Mouse (Mus musculus): ENCODE results near the gene Fam124a.
"Not testable (repeated sequence)": the region's sequence is repeated elsewhere in the genome, so short reads cannot be mapped to it uniquely, and the experiment has no call there.

The Fam124a gene

DNA sequence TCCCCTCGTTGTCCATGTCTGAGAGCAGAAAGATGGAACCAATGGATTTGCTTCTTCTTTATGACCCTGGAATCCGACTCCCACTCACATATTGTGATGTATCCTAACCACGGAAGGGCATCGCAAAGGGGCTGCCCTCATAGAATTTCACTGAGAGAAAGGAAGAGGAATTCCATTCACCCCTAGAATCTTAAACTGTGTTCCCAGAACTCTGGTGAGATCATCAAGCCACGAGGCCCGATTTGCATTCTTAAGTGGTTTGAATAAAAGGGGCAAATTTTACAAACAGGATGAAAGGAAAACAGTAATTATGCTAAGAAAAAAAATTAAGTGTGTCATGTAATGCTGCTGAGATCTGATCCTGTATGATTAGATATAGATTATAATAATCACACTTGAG is 19.4 kb downstream of the Fam124a start:
- no peak for DNase-seq (ENCODE audit: low spot score in 2 of 2)

DNA sequence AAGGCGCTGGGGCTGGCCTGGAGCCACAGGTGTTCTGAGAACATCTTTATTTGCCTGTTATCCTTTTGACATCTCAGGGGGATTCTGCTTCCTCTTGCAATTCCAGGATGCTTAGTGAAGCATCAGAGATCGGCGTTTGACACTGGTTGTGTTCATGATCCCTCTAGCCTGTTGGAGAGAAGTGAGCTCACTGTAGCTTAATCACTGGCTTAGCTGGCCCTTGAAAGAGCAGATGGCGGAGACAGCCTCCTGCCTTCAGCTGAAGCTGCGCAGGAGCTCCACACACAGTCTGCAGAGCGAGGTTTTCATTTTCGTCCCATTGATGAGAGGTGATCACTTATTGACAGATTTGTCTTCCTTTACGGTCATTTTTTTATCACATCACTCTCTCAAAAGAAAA is 20.3 kb downstream of the Fam124a start:
- no peak for DNase-seq (ENCODE audit: low spot score in 2 of 2)

DNA sequence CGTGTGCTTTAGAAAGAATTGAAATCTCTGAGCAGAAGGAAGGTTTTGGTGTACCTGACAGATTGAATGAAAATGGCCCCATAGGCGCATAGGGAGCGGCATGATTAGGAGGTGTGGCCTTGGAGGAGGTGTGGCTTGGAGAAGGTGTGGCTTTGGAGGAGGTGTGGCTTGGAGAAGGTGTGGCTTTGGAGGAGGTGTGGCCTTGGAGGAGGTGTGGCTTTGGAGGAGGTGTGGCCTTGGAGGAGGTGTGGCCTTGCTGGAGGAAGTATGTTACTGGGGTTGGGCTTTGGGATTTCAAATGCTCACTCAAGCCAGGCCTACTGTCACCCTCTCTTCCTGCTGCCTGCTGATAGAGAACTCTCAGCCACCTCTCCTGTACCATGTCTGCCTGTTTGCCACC is 25.4 kb downstream of the Fam124a start:
- no peak for DNase-seq (ENCODE audit: low spot score in 2 of 2)

DNA sequence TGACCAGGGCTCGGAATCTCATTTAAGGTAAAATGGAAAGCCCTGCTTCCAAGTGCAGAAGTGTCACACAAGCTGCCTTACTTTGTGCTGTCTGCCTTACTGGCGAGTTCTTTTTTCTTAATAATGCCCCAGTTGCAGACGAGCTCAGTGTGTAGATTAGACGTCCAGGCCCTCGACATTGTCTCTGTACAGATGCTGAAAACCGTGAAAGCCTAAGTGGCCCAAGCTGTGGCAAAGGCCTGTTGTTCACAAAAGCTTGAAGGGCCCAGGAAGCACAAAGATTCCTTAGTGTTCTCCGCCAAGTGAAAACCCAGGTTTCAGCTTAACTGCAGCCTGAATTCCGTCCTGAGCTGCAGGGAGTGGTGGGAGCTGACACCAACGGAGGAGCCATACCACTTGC is 26.2 kb downstream of the Fam124a start:
- DNase-seq (ENCODE audit: low spot score in 2 of 2), result no peak

DNA sequence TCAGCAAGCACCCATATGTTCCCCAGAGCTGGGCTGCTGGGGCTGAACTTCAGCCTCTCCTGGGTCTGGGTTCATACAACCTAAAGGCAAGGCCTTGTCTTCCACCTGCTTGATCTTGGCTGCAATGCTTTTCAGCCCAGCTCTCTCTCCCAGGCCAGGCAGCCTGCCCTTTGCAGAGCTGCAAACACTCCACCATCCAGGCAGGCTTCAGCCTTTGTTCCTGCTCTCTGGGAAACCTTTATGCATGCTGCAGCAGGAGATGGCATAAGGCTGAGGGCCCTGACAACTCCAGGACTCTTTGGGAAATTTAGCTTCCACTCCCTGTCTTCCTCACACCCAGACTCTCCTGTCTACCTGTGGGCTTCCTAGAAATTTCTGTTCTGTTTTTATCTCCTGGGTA is 29.1 kb downstream of the Fam124a start:
- no peak for DNase-seq (ENCODE audit: low spot score in 2 of 2)

DNA sequence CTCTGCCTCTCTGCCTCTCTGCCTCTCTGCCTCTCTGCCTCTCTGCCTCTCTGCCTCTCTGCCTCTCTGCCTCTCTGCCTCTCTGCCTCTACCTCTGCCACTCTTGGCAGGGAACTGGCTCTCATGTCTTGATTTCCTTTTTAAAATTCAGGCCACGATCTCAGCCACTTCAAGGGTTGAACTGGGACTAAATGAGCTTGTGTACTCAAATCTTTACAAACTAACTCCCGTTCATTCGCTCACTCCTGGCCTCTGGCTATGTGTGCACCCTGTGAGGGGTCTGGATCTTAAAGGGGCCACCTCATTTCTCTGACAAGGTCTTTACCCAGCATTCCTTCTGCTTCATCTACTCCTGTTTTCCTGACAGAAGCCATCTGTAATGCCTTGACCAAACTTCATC is 29.8 kb downstream of the Fam124a start:
- no peak for DNase-seq (ENCODE audit: low spot score in 2 of 2)

DNA sequence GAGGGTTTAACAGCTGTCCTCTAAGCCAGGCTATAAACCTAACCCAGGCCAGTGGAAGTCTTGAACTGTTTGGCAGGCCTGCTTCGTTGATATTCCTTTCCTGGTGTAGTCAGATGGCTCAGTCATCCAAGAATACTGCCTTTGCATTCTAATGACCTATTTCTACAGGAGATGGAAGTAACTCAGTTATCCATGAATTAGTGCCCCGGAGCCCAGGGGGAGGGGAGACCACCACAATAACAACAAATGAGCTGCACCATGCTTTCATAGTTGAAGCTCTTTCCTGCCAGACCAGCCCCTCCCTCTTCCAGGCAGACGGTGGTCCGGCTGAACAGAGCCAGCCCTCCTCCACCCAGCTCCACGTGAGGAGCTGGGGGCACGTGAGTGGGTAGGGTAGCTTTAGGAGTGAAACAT is 44.6 kb downstream of the Fam124a start:
- no peak for DNase-seq (ENCODE audit: low spot score in 2 of 2)

DNA sequence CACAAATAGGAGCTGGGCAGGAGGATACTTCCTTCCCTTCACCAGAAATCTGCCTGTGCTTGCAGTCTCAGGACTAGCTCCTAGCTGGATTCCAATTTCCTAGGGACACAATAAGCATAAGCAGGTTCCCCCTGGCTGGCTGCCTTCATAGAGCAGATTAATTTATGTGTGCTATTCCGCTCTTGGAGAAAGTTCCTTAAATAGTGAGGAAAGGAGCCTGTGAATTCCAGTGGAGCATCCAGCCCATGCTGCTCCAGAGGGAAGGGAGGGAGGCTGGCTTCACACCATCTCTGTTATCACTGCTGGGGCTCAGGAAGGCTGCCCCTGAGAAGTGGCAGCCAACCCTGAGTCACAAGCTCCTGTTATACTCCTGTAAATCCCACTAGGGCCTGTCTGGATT is 46.7 kb downstream of the Fam124a start:
- DNase-seq (ENCODE audit: low spot score in 2 of 2), result no peak

DNA sequence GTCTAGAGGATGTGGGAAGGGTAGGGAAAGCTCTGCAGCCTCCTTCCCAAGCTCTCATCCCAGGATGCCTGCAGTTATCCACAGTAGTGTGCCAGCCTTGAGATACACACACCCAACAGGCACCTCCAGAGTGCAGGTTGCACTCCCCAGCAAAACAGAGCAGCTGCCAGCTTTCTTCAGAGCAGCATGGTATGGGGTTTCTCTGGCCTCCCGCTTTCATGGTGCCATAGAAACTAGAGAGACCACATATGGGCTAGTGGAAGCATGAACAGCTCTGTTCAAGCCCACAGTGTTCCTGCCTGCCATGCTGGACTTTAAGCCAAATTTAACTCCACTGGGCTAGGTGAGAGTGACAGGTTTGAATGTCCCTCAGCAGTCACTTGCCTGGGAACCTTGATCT is 47.3 kb downstream of the Fam124a start:
- no peak for DNase-seq (ENCODE audit: low spot score in 2 of 2)

DNA sequence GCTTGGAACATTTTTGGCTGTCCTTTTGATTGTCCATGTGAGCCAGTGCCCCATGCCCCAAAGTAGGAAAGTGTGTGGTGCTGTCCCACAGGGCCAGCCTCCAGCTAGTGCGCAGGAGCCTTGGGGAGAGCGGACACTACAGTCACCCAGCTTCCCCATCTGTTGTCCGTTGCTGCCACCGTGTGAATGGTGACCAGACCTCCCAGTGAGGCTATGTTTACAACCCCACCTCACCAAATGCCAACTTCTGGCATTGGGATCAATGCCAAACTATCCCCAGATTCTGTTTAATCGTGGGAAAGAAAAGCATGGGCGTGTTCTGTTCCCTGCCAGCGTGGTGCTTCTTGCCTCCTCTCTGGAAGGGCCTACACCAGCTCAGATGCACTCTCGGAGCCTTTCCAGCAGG is 52.3 kb downstream of the Fam124a start:
- DNase-seq (ENCODE audit: low spot score in 2 of 2), result no peak

DNA sequence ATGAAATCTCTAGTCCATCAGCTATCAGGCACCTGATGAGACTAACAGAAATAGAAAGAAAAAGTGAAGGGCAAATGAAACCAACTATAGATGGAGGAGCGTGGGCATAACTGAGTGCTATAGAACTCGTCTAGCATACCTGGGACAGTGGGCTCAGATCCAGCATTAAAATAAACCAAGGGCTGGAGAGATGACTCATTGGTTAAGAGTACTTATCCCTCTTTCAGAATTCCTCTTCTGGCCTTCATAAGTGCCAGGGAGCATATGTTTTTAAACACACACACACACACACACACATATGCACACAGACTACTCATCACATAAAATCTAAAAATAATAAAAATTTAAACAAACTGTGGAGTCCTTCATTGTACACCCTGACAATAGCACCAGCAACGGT is 54.4 kb downstream of the Fam124a start:
- no peak for DNase-seq (ENCODE audit: low spot score in 2 of 2)

DNA sequence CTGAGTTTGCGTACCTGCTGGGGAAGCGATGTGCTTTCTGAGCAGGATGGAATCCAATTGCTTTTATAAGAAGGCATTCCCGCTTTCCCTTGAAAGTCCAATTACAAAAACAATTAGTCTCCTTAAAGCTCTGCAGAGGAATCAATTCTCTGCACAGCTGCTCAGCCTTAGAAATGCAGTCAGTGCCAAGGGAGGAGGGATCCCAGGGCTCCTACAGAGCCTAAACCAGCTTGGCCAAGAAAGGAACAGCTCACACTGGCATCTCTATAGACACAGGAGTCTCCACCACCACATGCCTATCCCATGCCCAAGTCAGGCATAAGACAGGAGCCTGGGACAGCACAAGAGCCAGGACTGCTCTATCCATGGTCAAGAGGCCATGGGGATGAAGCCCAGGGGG is 66.9 kb downstream of the Fam124a start:
- no peak for DNase-seq (ENCODE audit: low spot score in 2 of 2)

DNA sequence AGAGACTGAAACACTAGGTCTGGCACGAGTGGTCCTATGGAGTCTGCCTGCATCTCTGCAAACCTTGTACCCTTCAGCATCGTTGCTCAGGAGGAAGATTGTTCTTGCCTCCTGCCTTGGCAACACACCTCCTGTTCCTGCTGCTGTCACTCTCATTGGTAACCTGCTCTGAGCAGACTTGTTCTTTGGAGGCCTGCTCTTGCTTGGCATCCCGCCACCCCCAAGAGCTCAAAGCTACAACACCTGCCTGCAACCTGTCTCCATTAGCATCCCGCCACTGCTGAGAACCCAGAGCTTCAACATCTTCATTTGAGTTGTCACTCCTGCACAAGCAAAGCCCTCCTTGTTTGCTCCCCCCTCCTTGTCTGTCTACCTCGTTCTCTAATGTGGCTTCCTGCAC is 72.4 kb downstream of the Fam124a start:
- DNase-seq (ENCODE audit: low spot score in 2 of 2), result no peak

DNA sequence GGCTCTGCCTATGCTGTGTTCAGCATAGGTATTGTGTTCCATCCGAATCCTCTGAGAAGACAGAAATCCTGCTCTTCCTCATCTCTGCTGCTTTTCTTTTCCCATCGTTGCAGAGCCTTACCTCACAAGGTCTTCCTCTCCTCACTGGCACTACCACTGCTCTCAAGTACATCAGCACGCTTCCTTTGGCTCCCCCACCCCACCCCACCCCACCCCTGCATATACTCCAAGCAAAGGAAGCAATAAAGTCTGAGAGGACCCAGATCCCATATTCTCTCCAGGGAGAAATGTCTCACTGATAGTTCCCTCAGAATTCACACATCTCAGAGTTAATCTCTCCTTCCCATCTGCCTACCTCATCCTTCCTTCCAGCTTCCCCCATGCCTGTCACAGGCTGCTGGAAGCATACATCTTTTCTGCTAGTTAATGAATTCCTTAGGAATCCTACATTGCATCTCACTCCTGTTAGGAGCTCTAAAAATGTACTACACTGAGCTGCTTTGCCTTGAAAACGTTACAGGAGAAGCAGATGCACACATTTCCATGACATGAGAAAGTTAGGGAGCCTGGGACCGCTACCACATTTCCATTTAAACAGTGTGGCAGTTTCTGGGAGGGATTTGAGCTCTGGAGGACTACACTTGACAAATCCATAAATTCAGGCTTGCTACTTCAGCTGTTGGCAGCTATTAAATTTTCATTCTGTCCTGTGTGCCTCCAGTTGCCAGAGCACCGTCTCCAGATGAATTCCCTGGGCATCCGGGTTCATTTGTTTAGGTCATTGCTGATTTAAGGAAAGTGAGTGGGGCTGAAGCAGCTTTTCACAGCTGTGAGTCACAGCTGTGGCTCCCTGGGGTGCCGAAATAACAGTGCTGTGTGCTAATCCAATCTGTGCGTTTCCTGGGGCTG is 82.2 kb downstream of the Fam124a start:
- no peak for DNase-seq (ENCODE audit: low spot score in 2 of 2)

DNA sequence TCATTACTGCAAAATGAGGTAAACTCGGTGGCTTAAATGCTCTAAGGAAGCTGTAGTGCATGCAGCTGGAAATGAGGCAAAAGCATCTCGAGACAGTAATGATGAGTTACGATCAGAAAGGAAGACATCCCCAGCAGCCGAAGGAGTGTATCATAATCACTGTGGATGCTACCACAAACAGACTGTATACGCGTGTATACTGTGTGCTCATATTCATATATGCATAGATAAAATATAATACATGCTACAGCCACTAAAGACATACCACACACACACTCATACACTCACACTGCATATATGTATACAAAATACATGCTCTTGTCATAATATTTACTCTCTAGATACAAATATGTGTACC is 82.8 kb downstream of the Fam124a start:
- no peak for DNase-seq (ENCODE audit: low spot score in 2 of 2)

DNA sequence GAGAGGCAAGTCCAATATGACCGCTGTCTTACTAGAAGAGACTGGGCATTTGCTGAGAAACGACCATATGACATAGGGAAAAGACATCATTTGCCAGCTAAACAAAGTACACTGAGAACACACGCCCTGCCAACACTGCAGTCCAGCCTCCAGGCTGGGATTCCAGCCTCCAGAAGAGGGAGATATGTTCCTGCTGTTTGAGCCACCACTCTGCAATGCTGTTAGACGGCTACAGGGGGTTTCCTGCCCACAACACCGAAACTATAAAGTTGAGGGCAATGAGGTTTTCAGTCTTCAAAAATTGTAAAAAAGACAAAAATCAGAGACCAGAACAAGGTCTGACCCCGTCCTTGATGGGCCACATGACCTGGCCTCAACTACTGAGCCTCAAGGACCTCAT is 83.6 kb downstream of the Fam124a start:
- DNase-seq (ENCODE audit: low spot score in 2 of 2), result no peak

DNA sequence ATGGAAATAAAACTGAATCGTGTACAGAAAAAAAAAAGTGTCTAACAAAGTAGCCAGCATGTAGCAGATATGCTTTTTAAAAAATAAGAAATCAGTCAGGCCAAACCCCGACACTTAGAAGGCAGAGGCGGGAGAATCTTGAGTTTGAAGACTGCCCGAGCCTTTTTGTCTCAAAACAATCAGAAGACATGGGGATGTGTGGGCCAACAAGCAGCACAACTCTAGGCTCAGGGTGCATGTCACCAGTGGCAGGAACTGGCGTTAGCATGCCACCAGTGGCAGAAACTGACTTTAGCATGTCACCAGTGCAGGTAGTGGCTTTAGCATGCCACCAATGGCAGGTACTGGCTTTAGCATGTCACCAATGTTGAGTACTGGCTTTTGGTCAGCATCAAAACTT is 84.0 kb downstream of the Fam124a start:
- DNase-seq (ENCODE audit: low spot score in 2 of 2), result no peak

DNA sequence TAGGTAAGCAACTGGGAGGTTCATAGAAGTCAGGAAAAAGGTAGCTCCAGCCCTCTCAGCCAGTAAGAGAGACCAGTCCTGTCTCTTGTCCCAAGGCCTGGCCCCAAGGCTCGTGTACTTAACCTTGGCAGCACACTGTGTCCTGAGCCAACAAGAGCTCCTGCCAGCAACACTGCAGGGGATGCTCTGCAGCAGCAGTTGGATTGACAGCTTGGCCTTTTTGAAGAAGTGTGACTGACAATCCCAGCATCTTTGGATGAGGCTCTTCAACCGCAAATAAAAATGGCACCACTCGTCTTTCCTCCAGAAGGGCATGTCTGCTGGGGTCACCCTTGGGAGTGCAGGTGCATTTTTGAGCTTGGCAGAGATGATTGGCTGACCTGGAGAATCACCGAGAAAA is 84.9 kb downstream of the Fam124a start:
- no peak for DNase-seq (ENCODE audit: low spot score in 2 of 2)

DNA sequence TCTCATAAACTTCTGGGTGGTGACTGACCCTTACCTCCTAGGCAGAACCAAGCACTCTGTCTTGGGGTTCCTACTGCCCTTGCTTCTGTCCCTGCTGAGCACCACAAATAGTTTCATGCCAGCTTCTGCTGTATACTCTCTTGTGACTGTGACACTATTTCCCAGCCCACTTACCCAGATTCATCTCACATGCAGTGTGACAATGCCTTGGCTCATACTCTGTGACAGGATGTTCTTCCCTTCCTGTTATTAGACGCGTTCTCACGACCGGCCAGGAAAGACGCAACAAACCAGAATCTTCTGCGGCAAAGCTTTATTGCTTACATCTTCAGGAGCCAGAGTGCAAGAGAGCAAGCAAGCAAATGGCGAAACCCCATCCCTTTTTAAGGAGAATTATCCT is 86.8 kb downstream of the Fam124a start:
- DNase-seq (ENCODE audit: low spot score in 2 of 2), result not testable (repeated sequence)

DNA sequence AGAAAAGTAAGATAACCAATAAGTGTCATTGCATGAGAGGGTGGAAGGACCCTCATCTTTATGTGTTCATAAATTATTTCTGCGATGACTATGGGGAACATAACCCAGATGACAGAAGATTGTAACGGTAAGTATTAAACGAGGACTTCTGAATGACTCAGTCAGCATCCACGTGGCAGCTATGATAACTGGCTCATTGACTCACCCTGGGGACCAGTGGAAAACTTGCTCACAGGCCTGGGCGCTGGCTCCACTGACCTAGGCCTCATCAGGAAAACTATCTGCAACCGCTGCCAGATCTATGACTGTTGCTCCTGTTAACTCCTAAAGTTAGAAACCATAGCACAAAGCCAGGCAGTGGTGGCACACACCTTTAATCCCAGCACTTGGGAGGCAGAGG is 92.9 kb downstream of the Fam124a start:
- DNase-seq (ENCODE audit: low spot score in 2 of 2), result no peak

DNA sequence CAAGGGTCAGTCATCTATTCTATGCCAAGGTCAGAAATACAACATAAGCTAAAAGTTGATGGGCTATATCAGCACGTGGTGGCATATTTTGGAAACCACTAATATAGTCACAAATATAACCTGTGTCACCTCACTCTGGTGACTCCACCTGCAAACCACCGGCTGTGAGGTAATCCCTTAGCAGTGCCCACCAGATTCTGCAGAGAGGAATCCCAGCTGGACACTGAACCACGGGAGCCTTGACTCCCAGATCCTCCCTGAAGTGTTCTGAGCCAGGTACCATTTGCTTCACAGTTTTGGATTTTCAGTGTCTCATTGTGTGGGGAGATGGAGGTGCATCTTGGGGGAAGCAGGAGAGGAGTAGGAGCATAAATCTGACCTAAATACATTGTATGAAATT is 94.8 kb downstream of the Fam124a start:
- no peak for DNase-seq (ENCODE audit: low spot score in 2 of 2)

DNA sequence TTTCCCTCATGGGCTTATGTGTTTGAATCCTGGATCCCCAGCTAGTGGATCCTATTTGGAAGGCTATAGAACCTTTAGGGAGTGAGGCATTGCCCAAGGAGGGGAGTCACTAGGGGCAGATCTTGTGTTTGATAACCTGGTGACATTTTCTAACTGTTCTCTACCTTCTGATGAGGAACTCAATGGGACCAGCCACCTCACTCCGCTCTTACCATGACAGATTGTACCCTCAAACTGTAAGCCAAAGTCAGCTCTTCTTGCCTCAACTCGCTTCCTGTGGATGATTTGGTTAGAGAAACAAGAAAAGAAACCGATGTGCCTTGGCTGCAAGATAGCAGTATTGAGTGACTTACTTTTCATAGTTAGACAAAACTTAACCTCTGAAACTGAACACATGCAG is 96.2 kb downstream of the Fam124a start:
- DNase-seq (ENCODE audit: low spot score in 2 of 2), result no peak

DNA sequence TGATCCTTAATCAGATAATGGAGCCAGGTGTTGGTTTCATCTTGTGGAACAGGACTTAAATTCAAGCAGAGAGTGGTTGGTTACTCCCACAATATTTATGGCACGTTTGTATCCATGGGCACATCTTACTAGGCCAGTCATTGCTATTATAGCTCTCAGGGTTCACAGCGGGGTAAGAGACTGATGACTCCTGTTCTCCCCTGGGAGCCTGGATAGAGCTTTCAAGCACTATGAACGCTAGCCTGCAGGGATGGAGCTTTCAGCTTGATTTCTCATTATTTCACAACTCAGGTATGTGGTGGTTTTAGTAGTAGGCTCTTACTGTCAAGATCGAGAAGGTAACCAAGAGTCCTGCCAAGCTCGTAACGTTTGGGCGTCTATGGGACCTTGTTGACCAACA is 100.5 kb downstream of the Fam124a start:
- no peak for DNase-seq (ENCODE audit: low spot score in 2 of 2)

DNA sequence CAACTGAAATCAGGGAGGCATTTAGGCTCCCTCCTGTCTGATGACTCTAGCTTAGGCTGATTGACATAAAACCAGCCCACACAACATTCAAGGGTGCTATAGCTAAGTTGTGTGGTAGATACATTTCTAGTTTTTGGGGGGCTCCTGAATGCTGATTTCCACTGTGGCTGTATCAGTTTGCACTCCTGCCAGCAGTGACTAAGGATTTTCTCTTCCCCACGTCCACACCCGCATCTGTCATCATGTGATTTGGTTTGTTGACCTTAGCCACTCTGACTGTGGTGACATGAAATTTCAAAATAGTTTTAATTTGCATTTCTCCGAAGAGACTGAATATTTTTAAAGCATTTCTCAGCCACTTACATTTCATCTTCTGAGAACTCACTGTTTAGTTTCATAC is 101.9 kb downstream of the Fam124a start:
- DNase-seq (ENCODE audit: low spot score in 2 of 2), result no peak

Measured in spleen, postnatal 14 days (tissue).